8 mouse cellular contexts compared by ENCODE assay signal in genomic region chr5:115507981-115508858, GRCm38 (mm10). TPM values are rescaled to one million over a fixed set of nuclear protein-coding genes. Genes with fewer than 3 reads are reported as not detected.
DNase-seq lines count a peak whose midpoint lies in the region; ATAC-seq and TF ChIP-seq lines count a peak whose summit lies in the region.

No protein-coding gene starts in this region.

- TF ChIP-seq CTCF in E14TG2a.4 (conservative IDR thresholded peaks at IDR 0.05; ENCODE audit: low read length): no peak

- H3K9me3 ChIP-seq in E14TG2a.4 (ENCODE audit: low read length): no peaks in the 10 kb centered on the region
- no peaks in the 10 kb centered on the region for H3K9me3 ChIP-seq in forebrain, embryonic 14.5 days (replicated peaks; ENCODE audit: control insufficient read depth, low read length)
- H3K9me3 ChIP-seq in lung, embryonic 15.5 days: no peaks in the 10 kb centered on the region

- H3K4me2 ChIP-seq in forebrain, embryonic 14.5 days (ENCODE audit: low read length): peak overlapping the region; percentile 82
- H3K4me2 ChIP-seq in lung, embryonic 15.5 days: peak overlapping the region; percentile 70

- ATAC-seq in forebrain, embryonic 14.5 days: no peak
- ATAC-seq in lung, embryonic 15.5 days (ENCODE audit: borderline replicate concordance, extremely low read depth, low FRiP score, low TSS enrichment): no peak

- peaks cover 4% of the 10 kb centered on the region; the same call in 1 of the 2 replicates for H3K36me3 ChIP-seq in E14TG2a.4 (ENCODE audit: insufficient read depth, low read length)
- no peaks in the 10 kb centered on the region for H3K36me3 ChIP-seq in forebrain, embryonic 14.5 days (ENCODE audit: control insufficient read depth, insufficient read depth, low read length)
- no peaks in the 10 kb centered on the region for H3K36me3 ChIP-seq in lung, embryonic 15.5 days

- H3K27ac ChIP-seq in forebrain, embryonic 14.5 days (ENCODE audit: low read depth, low read length): no peak overlapping the region
- peak overlapping the region; percentile 81 for H3K27ac ChIP-seq in lung, embryonic 15.5 days

- peak overlapping the region; percentile 90; the same call in 1 of the 2 replicates for H3K4me3 ChIP-seq in E14TG2a.4 (replicated peaks; ENCODE audit: low read length)
- H3K4me3 ChIP-seq in forebrain, embryonic 14.5 days (ENCODE audit: low read depth, low read length): peak overlapping the region; percentile 89
- peak overlapping the region; percentile 91 for H3K4me3 ChIP-seq in lung, embryonic 15.5 days

- peak; percentile 68 for DNase-seq in adrenal gland, postnatal 10 days
- no peak for DNase-seq in forebrain, embryonic 14.5 days (ENCODE audit: low spot score)
- DNase-seq in kidney, adult 18-20 months: peak; percentile 85
- peak; percentile 45 for DNase-seq in thymus, postnatal 0 days (ENCODE audit: low spot score)
- no peak for DNase-seq in layer of hippocampus, postnatal 25 days (ENCODE audit: extremely low spot score in 1 of 2, low spot score in 1 of 2)
- no peak for DNase-seq in embryo, embryonic 11 days

- H3K4me1 ChIP-seq in E14TG2a.4 (replicated peaks; ENCODE audit: low read depth, low read length): peaks cover 61% of the 10 kb centered on the region
- H3K4me1 ChIP-seq in forebrain, embryonic 14.5 days (ENCODE audit: control insufficient read depth, insufficient read depth, low read length): peaks cover 29% of the 10 kb centered on the region
- H3K4me1 ChIP-seq in lung, embryonic 15.5 days: peaks cover 34% of the 10 kb centered on the region

- peak overlapping the region; percentile 91 for H3K9ac ChIP-seq in forebrain, embryonic 14.5 days (ENCODE audit: low read length)
- H3K9ac ChIP-seq in lung, embryonic 15.5 days: peak overlapping the region; percentile 94

- 47% methylated on average over 18 of the region's 18 CpGs for WGBS in forebrain, embryonic 14.5 days
- WGBS in lung, embryonic 15.5 days: 24% methylated on average over 18 of the region's 18 CpGs

- H3K27me3 ChIP-seq in E14TG2a.4 (ENCODE audit: insufficient read depth, low read length): peaks cover 16% of the 10 kb centered on the region
- H3K27me3 ChIP-seq in forebrain, embryonic 14.5 days (replicated peaks; ENCODE audit: control insufficient read depth, insufficient read depth, low read length): no peaks in the 10 kb centered on the region
- no peaks in the 10 kb centered on the region for H3K27me3 ChIP-seq in lung, embryonic 15.5 days

RNA-seq across cellular contexts. Expression of gene Pxn, which starts 1.7 kb away (rescaled TPM):
- 10 to 100 TPM; 55.1 to 72.4 TPM for total RNA-seq in adrenal gland, postnatal 10 days (2021)
- polyA plus RNA-seq in forebrain, embryonic 14.5 days (2014; fragmentation: Nextera tagmentation; extraction: Ambion mirVana): 7.5 and 9.8 TPM in 2 replicates
- polyA plus RNA-seq in lung, embryonic 15.5 days (2015; fragmentation: Nextera tagmentation; extraction: Ambion mirVana): 57.1 and 58.6 TPM in 2 replicates
- 40.2 and 44.8 TPM in 2 replicates for polyA plus RNA-seq in thymus, postnatal 0 days (2015; fragmentation: Nextera tagmentation; extraction: Ambion mirVana)
- 10 to 100 TPM; 30.9 to 41.9 TPM for total RNA-seq in layer of hippocampus, postnatal 25 days (2021)

RNA-seq across cellular contexts. Expression of gene Sirt4, which starts 23.7 kb away (rescaled TPM):
- 10 to 100 TPM; 15.8 to 31.4 TPM for total RNA-seq in adrenal gland, postnatal 10 days (2021)
- polyA plus RNA-seq in forebrain, embryonic 14.5 days (2014; fragmentation: Nextera tagmentation; extraction: Ambion mirVana): 19.5 and 24.3 TPM in 2 replicates
- 27.2 and 30.4 TPM in 2 replicates for polyA plus RNA-seq in lung, embryonic 15.5 days (2015; fragmentation: Nextera tagmentation; extraction: Ambion mirVana)
- 17.0 and 17.3 TPM in 2 replicates for polyA plus RNA-seq in thymus, postnatal 0 days (2015; fragmentation: Nextera tagmentation; extraction: Ambion mirVana)
- total RNA-seq in layer of hippocampus, postnatal 25 days (2021): 10 to 100 TPM; 27.6 to 39.7 TPM

RNA-seq across cellular contexts. Expression of gene Pla2g1b, which starts 42.2 kb away (rescaled TPM):
- total RNA-seq in adrenal gland, postnatal 10 days (2021): not detected
- polyA plus RNA-seq in forebrain, embryonic 14.5 days (2014; fragmentation: Nextera tagmentation; extraction: Ambion mirVana): not detected in 2 replicates
- polyA plus RNA-seq in lung, embryonic 15.5 days (2015; fragmentation: Nextera tagmentation; extraction: Ambion mirVana): 4.7 and 7.0 TPM in 2 replicates
- 0.99 TPM in 2 replicates for polyA plus RNA-seq in thymus, postnatal 0 days (2015; fragmentation: Nextera tagmentation; extraction: Ambion mirVana)
- total RNA-seq in layer of hippocampus, postnatal 25 days (2021): not detected

RNA-seq across cellular contexts. Expression of gene Rplp0, which starts 51.0 kb away (rescaled TPM):
- 100 to 1,000 TPM; 933 to 968 TPM for total RNA-seq in adrenal gland, postnatal 10 days (2021)
- polyA plus RNA-seq in forebrain, embryonic 14.5 days (2014; fragmentation: Nextera tagmentation; extraction: Ambion mirVana): 1,112 and 1,434 TPM in 2 replicates
- polyA plus RNA-seq in lung, embryonic 15.5 days (2015; fragmentation: Nextera tagmentation; extraction: Ambion mirVana): 1,589 and 1,600 TPM in 2 replicates
- 1,964 and 2,053 TPM in 2 replicates for polyA plus RNA-seq in thymus, postnatal 0 days (2015; fragmentation: Nextera tagmentation; extraction: Ambion mirVana)
- total RNA-seq in layer of hippocampus, postnatal 25 days (2021): 100 to 1,000 TPM; 251 to 264 TPM

RNA-seq across cellular contexts. Expression of gene Gcn1l1, which starts 56.8 kb away (rescaled TPM):
- 10 to 100 TPM; 52.4 to 63.2 TPM for total RNA-seq in adrenal gland, postnatal 10 days (2021)
- 29.2 and 41.2 TPM in 2 replicates for polyA plus RNA-seq in forebrain, embryonic 14.5 days (2014; fragmentation: Nextera tagmentation; extraction: Ambion mirVana)
- polyA plus RNA-seq in lung, embryonic 15.5 days (2015; fragmentation: Nextera tagmentation; extraction: Ambion mirVana): 35.6 and 40.0 TPM in 2 replicates
- 19.9 and 21.5 TPM in 2 replicates for polyA plus RNA-seq in thymus, postnatal 0 days (2015; fragmentation: Nextera tagmentation; extraction: Ambion mirVana)
- 10 to 100 TPM; 65.8 to 79.7 TPM for total RNA-seq in layer of hippocampus, postnatal 25 days (2021)

Comparison
In these comparisons a context has a peak if more than half of its experiments do, and no peak if none do; other contexts are left out.
1. DNase-seq: peak in adrenal gland, postnatal 10 days (single experiment), kidney, adult 18-20 months (single experiment) and thymus, postnatal 0 days (single experiment); none in forebrain, embryonic 14.5 days (single experiment), layer of hippocampus, postnatal 25 days (0 of 2) and embryo, embryonic 11 days (single experiment).
2. Peak in every context shown above with its lines, with median percentiles within 50 percentile points of each other: H3K4me3 ChIP-seq.